Mouse (Mus musculus) lung, embryonic 14.5 days (tissue): ENCODE measurements around the gene Inip. TPM values are rescaled to one million over a fixed set of nuclear protein-coding genes. Genes with fewer than 3 reads are reported as not detected.

ENCODE experiments used
- ATAC-seq: fragments of 200-750 bp; cut with Nextera tagmentation; 2 replicates; pipeline ENCODE4 v1.8.0; 2017; ENCODE audit warnings: mild to moderate bottlenecking, moderate TSS enrichment, moderate library complexity; ENCODE audit not compliant: insufficient read depth
- DNase-seq: peaks from one replicate; pipeline ENCODE4 v3.0.0-alpha.2; 2015
- H3K27ac ChIP-seq: fragments of 300-500 bp; sonication (generic); 2 replicates; pipeline ENCODE4 v1.5.1; 2014; ENCODE audit warnings: low read depth, mild to moderate bottlenecking, moderate library complexity
- H3K27me3 ChIP-seq: fragments of 300-500 bp; sonication (generic); 2 replicates; pipeline ENCODE4 v1.6.1; 2014; ENCODE audit warnings: low read length, control low read depth; ENCODE audit not compliant: insufficient read depth
- H3K36me3 ChIP-seq: fragments of 300-500 bp; sonication (generic); 2 replicates; pipeline ENCODE4 v1.6.1; 2014; ENCODE audit warnings: control low read depth; ENCODE audit not compliant: insufficient read depth
- H3K4me1 ChIP-seq: fragments of 300-500 bp; sonication (generic); 2 replicates; pipeline ENCODE4 v1.6.1; 2014; ENCODE audit warnings: antibody characterized with exemption, control low read depth; ENCODE audit not compliant: insufficient read depth
- H3K4me2 ChIP-seq: fragments of 300-500 bp; sonication (generic); 2 replicates; pipeline ENCODE4 v1.6.1; 2014; ENCODE audit warnings: mild to moderate bottlenecking
- H3K4me3 ChIP-seq: fragments of 300-500 bp; sonication (generic); 2 replicates; pipeline ENCODE4 v1.5.1; 2014; ENCODE audit warnings: low read depth, low read length
- H3K9ac ChIP-seq: fragments of 300-500 bp; sonication (generic); 2 replicates; pipeline ENCODE4 v1.6.1; 2014
- H3K9me3 ChIP-seq: fragments of 300-500 bp; sonication (generic); 2 replicates; pipeline ENCODE4 v1.6.1; 2016; ENCODE audit warnings: low read depth, low read length, control low read depth
- CTCF ChIP-seq: IDR thresholded peaks from 2 replicates; pipeline ENCODE4 v1.5.1; 2016; ENCODE audit warnings: antibody characterized with exemption, low read depth
- WGBS: fragments of 180-500 bp; shearing (Covaris S2); extraction: QIAGEN DNeasy Blood & Tissue Kit; methylation state at CpG from one replicate; pipeline ENCODE4 v1.1.7; 2014; 5-methylcytosine and 5-hydroxymethylcytosine counted together
- polyA plus RNA-seq: library from polyadenylated mRNA; unstranded; fragments of >200 nt; fragmentation: Nextera tagmentation; extraction: Ambion mirVana; gene quantifications from 2 replicates; pipeline ENCODE4 v1.2.1, GENCODE M21; 2014

Inip gene
- polyA plus RNA-seq, 1 experiment from 2014 or later, result 60.7 TPM

- H3K9ac ChIP-seq, result no peak overlapping the region
- no peak overlapping the region for H3K4me3 ChIP-seq
- H3K4me1 ChIP-seq, result peaks cover 18% of the 10 kb centered on the region
- H3K4me2 ChIP-seq, result no peak overlapping the region
- no peaks in the 10 kb centered on the region for H3K9me3 ChIP-seq
- no peak overlapping the region for H3K27ac ChIP-seq
- WGBS, result 69% methylated on average over 12 of the region's 12 CpGs
- H3K27me3 ChIP-seq, result no peaks in the 10 kb centered on the region
- 0 out of 2 replicates have a peak, but pooled peaks cover 3% of the 10 kb centered on the region for H3K36me3 ChIP-seq
- ATAC-seq, result no peak
- TF ChIP-seq CTCF, result no peak
- DNase-seq, result peak; percentile 41
Measured at GRCm38 (mm10) chr4:59757452-59758435, 43.6 kb downstream of the Inip start.

GRCm38 (mm10) chr4:59756332-59757082 is 44.9 kb downstream of the Inip start:
- peak; percentile 87 for DNase-seq
- Histone ChIP-seq H3K9ac (no peak overlapping the region), H3K4me3 (no peak overlapping the region), H3K36me3 (0 out of 2 replicates have a peak, but pooled peaks cover 3% of the 10 kb centered on the region), H3K27ac (peak overlapping the region; percentile 32; the same call in 1 of the 2 replicates), H3K9me3 (no peaks in the 10 kb centered on the region), H3K27me3 (no peaks in the 10 kb centered on the region), H3K4me1 (peaks cover 18% of the 10 kb centered on the region), H3K4me2 (0 out of 2 replicates have a peak overlapping the region, but pooled peaks have one; percentile 10)
- peak; percentile 76 for ATAC-seq
- TF ChIP-seq CTCF, result no peak
- WGBS, result 42% methylated on average over 9 of the region's 9 CpGs

- H3K27ac ChIP-seq, result no peak overlapping the region
- H3K36me3 ChIP-seq, result 0 out of 2 replicates have a peak, but pooled peaks cover 3% of the 10 kb centered on the region
- no peaks in the 10 kb centered on the region for H3K9me3 ChIP-seq
- H3K9ac ChIP-seq, result no peak overlapping the region
- no peak for ATAC-seq
- no peak for TF ChIP-seq CTCF
- H3K4me1 ChIP-seq, result peaks cover 12% of the 10 kb centered on the region; the same call in 1 of the 2 replicates
- H3K27me3 ChIP-seq, result no peaks in the 10 kb centered on the region
- no peak overlapping the region for H3K4me3 ChIP-seq
- H3K4me2 ChIP-seq, result no peak overlapping the region
- DNase-seq, result peak; percentile 59
- WGBS, result 48% methylated on average over 13 of the region's 13 CpGs
Measured at GRCm38 (mm10) chr4:59753491-59754140, 47.8 kb downstream of the Inip start.

- Histone ChIP-seq H3K4me2 (no peak overlapping the region), H3K4me3 (no peak overlapping the region), H3K27me3 (no peaks in the 10 kb centered on the region), H3K9me3 (no peaks in the 10 kb centered on the region), H3K36me3 (no peaks in the 10 kb centered on the region), H3K27ac (no peak overlapping the region), H3K4me1 (no peaks in the 10 kb centered on the region), H3K9ac (no peak overlapping the region)
- 28% methylated on average over 2 of the region's 2 CpGs for WGBS
- ATAC-seq (peak; percentile 69; the same call in 1 of the 2 replicates), DNase-seq (no peak)
- no peak for TF ChIP-seq CTCF
Measured at GRCm38 (mm10) chr4:59739882-59740281, 61.5 kb downstream of the Inip start.

GRCm38 (mm10) chr4:59739321-59739720 is 62.1 kb downstream of the Inip start:
- ATAC-seq, result no peak
- no peaks in the 10 kb centered on the region for H3K9me3 ChIP-seq
- DNase-seq, result no peak
- H3K4me1 ChIP-seq, result no peaks in the 10 kb centered on the region
- no peak overlapping the region for H3K27ac ChIP-seq
- no peaks in the 10 kb centered on the region for H3K36me3 ChIP-seq
- no peaks in the 10 kb centered on the region for H3K27me3 ChIP-seq
- no peak overlapping the region for H3K4me3 ChIP-seq
- 96% methylated on average over 4 of the region's 4 CpGs for WGBS
- no peak overlapping the region for H3K4me2 ChIP-seq
- TF ChIP-seq CTCF, result peak; percentile 42
- no peak overlapping the region for H3K9ac ChIP-seq

GRCm38 (mm10) chr4:59731544-59731943 is 69.8 kb downstream of the Inip start:
- Histone ChIP-seq H3K4me2 (no peak overlapping the region), H3K9ac (no peak overlapping the region), H3K4me1 (no peaks in the 10 kb centered on the region), H3K36me3 (no peaks in the 10 kb centered on the region), H3K9me3 (no peaks in the 10 kb centered on the region), H3K4me3 (no peak overlapping the region), H3K27ac (no peak overlapping the region), H3K27me3 (no peaks in the 10 kb centered on the region)
- 76% methylated on average over 7 of the region's 7 CpGs for WGBS
- DNase-seq (no peak), ATAC-seq (no peak)
- TF ChIP-seq CTCF, result no peak
